Mouse (Mus musculus) kidney, adult 2 months (tissue): ENCODE data around the gene Itga5. TPM values are rescaled to one million over a fixed set of nuclear protein-coding genes. Genes with fewer than 3 reads are reported as not detected.
A peak's percentile ranks its signal among the peaks of the same experiment; 100 is the strongest.
"Not testable (repeated sequence)": the region's sequence is repeated elsewhere in the genome, so short reads cannot be mapped to it uniquely, and the experiment has no call there.

Source experiments
- DNase-seq: peaks from one replicate; pipeline ENCODE4 v3.0.0; 2021
- H3K27ac ChIP-seq: fragments of 200-500 bp; 2 replicates; pipeline ENCODE4 v1.5.1; 2012; ENCODE audit warnings: low read depth, low read length, control low read depth, inconsistent platforms; ENCODE audit not compliant: insufficient read depth
- H3K27me3 ChIP-seq: fragments of 200-500 bp; replicated peaks from 2 replicates; pipeline ENCODE4 v1.6.1; 2012; ENCODE audit warnings: mild to moderate bottlenecking, moderate library complexity, low read length, inconsistent platforms; ENCODE audit not compliant: control insufficient read depth, insufficient read depth
- H3K36me3 ChIP-seq: fragments of 200-500 bp; 2 replicates; pipeline ENCODE4 v1.6.1; 2012; ENCODE audit warnings: mild to moderate bottlenecking, moderate library complexity, low read length, inconsistent platforms; ENCODE audit not compliant: control insufficient read depth, insufficient read depth
- H3K4me1 ChIP-seq: fragments of 200-500 bp; 2 replicates; pipeline ENCODE4 v1.6.1; 2011; ENCODE audit warnings: low read length; ENCODE audit not compliant: control insufficient read depth, insufficient read depth
- H3K4me3 ChIP-seq: fragments of 200-500 bp; 2 replicates; pipeline ENCODE4 v1.5.1; 2011; ENCODE audit warnings: mild to moderate bottlenecking, low read depth, low read length, control low read depth; ENCODE audit not compliant: insufficient read depth
- CTCF ChIP-seq: fragments of 200-500 bp; conservative IDR thresholded peaks from 2 replicates; pipeline ENCODE4 v1.5.1; 2011; ENCODE audit warnings: low read depth, mild to moderate bottlenecking, control low read depth, low read length, moderate library complexity, mixed read lengths; ENCODE audit not compliant: insufficient read depth, insufficient read length
- POLR2A ChIP-seq: fragments of 200-500 bp; IDR thresholded peaks from one replicate; pipeline ENCODE4 v1.6.1; 2011; ENCODE audit warnings: low read depth, low read length, control low read depth
- WGBS: fragments of 180-500 bp; shearing (Covaris S2); methylation state at CpG from one replicate; pipeline ENCODE4 v1.1.7; 2018; 5-methylcytosine and 5-hydroxymethylcytosine counted together
- polyA plus RNA-seq: library from polyadenylated mRNA; depleted of rRNA; stranded (reverse); fragments of >200 nt; gene quantifications from 2 replicates; pipeline ENCODE4 v1.2.3, GENCODE M21; 2012; rRNA removed

Gene Itga5
- polyA plus RNA-seq = 9.3 and 9.7 TPM in 2 replicates

GRCm38 (mm10) chr15:103366376-103367149, at the start of gene Itga5:
TSS of gene Itga5 (minus strand) at chr15:103366763.
- no peak for TF ChIP-seq CTCF
- TF ChIP-seq POLR2A = no peak
- Histone ChIP-seq H3K4me3 (peak within 1 kb of the TSS; percentile 87), H3K27me3 (no peaks in the 10 kb centered on the region), H3K36me3 (no peaks in the 10 kb centered on the region), H3K27ac (peak within 1 kb of the TSS; percentile 66; the same call in 1 of the 2 replicates), H3K4me1 (peaks cover 5% of the 10 kb centered on the region; the same call in 1 of the 2 replicates)
- DNase-seq = peak; percentile 76
- WGBS = under 1% methylated on average over 49 of the region's 51 CpGs

GRCm38 (mm10) chr15:103405586-103405985, 39.0 kb upstream of the Itga5 start:
- WGBS = 88% methylated on average over 3 of the region's 3 CpGs
- not testable (repeated sequence) for H3K4me1 ChIP-seq, H3K36me3 ChIP-seq, DNase-seq, H3K27ac ChIP-seq, H3K27me3 ChIP-seq, H3K4me3 ChIP-seq

GRCm38 (mm10) chr15:103401361-103401760, 34.8 kb upstream of the Itga5 start:
- Histone ChIP-seq H3K4me3 (no peak overlapping the region), H3K27ac (no peak overlapping the region), H3K36me3 (no peaks in the 10 kb centered on the region), H3K27me3 (no peaks in the 10 kb centered on the region), H3K4me1 (no peaks in the 10 kb centered on the region)
- DNase-seq = no peak
- TF ChIP-seq CTCF = no peak
- TF ChIP-seq POLR2A = no peak
- WGBS = 98% methylated on average over 5 of the region's 5 CpGs

- DNase-seq = no peak
- Histone ChIP-seq H3K36me3 (no peaks in the 10 kb centered on the region), H3K27ac (no peak overlapping the region), H3K4me3 (no peak overlapping the region), H3K4me1 (no peaks in the 10 kb centered on the region), H3K27me3 (no peaks in the 10 kb centered on the region)
- TF ChIP-seq CTCF (no peak), POLR2A (no peak)
Measured at GRCm38 (mm10) chr15:103393577-103393976, 27.0 kb upstream of the Itga5 start.

- 44% methylated on average over 4 of the region's 4 CpGs for WGBS
- Histone ChIP-seq H3K27ac (no peak overlapping the region), H3K4me1 (no peaks in the 10 kb centered on the region), H3K27me3 (no peaks in the 10 kb centered on the region), H3K4me3 (no peak overlapping the region), H3K36me3 (no peaks in the 10 kb centered on the region)
- TF ChIP-seq CTCF = peak; percentile 62
- no peak for TF ChIP-seq POLR2A
- peak; percentile 35 for DNase-seq
Measured at GRCm38 (mm10) chr15:103388556-103389145, 22.1 kb upstream of the Itga5 start.

- WGBS = 61% methylated on average over 7 of the region's 7 CpGs
Measured at GRCm38 (mm10) chr15:103383771-103384488, 17.4 kb upstream of the Itga5 start.

More at GRCm38 (mm10) chr15:103383771-103384488, 17.4 kb upstream of the Itga5 start:
- H3K4me1 ChIP-seq = no peaks in the 10 kb centered on the region
- H3K4me3 ChIP-seq = no peak overlapping the region
- peak; percentile 89 for DNase-seq
- H3K27me3 ChIP-seq = no peaks in the 10 kb centered on the region
- peak overlapping the region; percentile 72 for H3K27ac ChIP-seq
- H3K36me3 ChIP-seq = no peaks in the 10 kb centered on the region
- no peak for TF ChIP-seq POLR2A
- TF ChIP-seq CTCF = no peak
